Mouse (Mus musculus) liver, embryonic 15.5 days (tissue): ENCODE data around the gene Strip2. TPM values are rescaled to one million over a fixed set of nuclear protein-coding genes. Genes with fewer than 3 reads are reported as not detected.

Experiments used
- ATAC-seq: fragments of 200-750 bp; cut with Nextera tagmentation; 2 replicates; pipeline ENCODE4 v1.8.0; 2017; ENCODE audit warnings: moderate number of reproducible peaks, mild to moderate bottlenecking, moderate library complexity; ENCODE audit not compliant: insufficient read depth
- H3K27ac ChIP-seq: fragments of 300-500 bp; sonication (generic); replicated peaks from 2 replicates; pipeline ENCODE4 v1.5.1; 2015; ENCODE audit warnings: mild to moderate bottlenecking, inconsistent platforms
- H3K27me3 ChIP-seq: fragments of 300-500 bp; sonication (generic); 2 replicates; pipeline ENCODE4 v1.6.1; 2015; ENCODE audit warnings: mild to moderate bottlenecking, inconsistent platforms
- H3K36me3 ChIP-seq: fragments of 300-500 bp; sonication (generic); replicated peaks from 2 replicates; pipeline ENCODE4 v1.6.1; 2015; ENCODE audit warnings: moderate library complexity, mild to moderate bottlenecking, inconsistent platforms
- H3K4me1 ChIP-seq: fragments of 300-500 bp; sonication (generic); replicated peaks from 2 replicates; pipeline ENCODE4 v1.6.1; 2015; ENCODE audit warnings: inconsistent platforms
- H3K4me2 ChIP-seq: fragments of 300-500 bp; sonication (generic); 2 replicates; pipeline ENCODE4 v1.6.1; 2015; ENCODE audit warnings: moderate library complexity, mild to moderate bottlenecking, inconsistent platforms
- H3K4me3 ChIP-seq: fragments of 300-500 bp; sonication (generic); replicated peaks from 2 replicates; pipeline ENCODE4 v1.5.1; 2015; ENCODE audit warnings: mild to moderate bottlenecking, inconsistent platforms
- H3K9ac ChIP-seq: fragments of 300-500 bp; sonication (generic); 2 replicates; pipeline ENCODE4 v1.6.1; 2015; ENCODE audit warnings: moderate library complexity, mild to moderate bottlenecking, inconsistent platforms
- H3K9me3 ChIP-seq: fragments of 300-500 bp; sonication (generic); replicated peaks from 2 replicates; pipeline ENCODE4 v1.6.1; 2016; ENCODE audit warnings: inconsistent platforms
- WGBS: fragments of 180-500 bp; shearing (Covaris S2); methylation state at CpG from one replicate; pipeline ENCODE4 v1.1.7; 2015; ENCODE audit warnings: mixed read lengths; ENCODE audit not compliant: insufficient replicate concordance; 5-methylcytosine and 5-hydroxymethylcytosine counted together
- polyA plus RNA-seq: library from polyadenylated mRNA; unstranded; fragments of >200 nt; fragmentation: Nextera tagmentation; extraction: Ambion mirVana; gene quantifications from 2 replicates; pipeline ENCODE4 v1.2.1, GENCODE M21; 2015

Strip2 gene
- polyA plus RNA-seq, 1 experiment from 2014 or later = 0.38 TPM

DNA sequence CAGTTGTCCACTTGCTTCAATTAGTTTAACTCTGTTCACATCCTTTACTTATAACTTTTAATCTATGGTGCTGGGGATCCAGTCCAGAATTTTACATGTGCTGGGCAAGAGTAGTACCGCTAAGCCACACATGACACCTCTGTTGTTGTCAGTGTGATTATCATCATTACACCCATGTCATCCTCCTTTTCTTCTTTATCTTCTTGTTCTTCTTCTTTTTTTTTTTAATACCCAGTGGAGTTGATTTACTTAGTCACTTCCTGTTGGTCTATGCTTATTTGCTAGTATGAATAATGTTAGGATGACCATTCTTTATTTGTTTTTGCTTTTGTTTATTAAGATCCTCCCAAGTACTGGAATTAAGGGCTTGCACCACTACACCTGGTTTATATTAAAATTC, 15.4 kb upstream of the Strip2 start:
- no peak for ATAC-seq
- Histone ChIP-seq H3K27me3 (no peaks in the 10 kb centered on the region), H3K9ac (no peak overlapping the region), H3K4me3 (no peak overlapping the region), H3K36me3 (0 out of 2 replicates have a peak, but pooled peaks cover 7% of the 10 kb centered on the region), H3K4me2 (no peak overlapping the region), H3K9me3 (no peaks in the 10 kb centered on the region), H3K4me1 (no peaks in the 10 kb centered on the region), H3K27ac (no peak overlapping the region)
- WGBS = 69% methylated on average over 1 of the region's 1 CpGs

GRCm38 (mm10) chr6:29902256-29902655, 14.6 kb upstream of the Strip2 start:
- Histone ChIP-seq H3K27me3 (no peaks in the 10 kb centered on the region), H3K4me3 (no peak overlapping the region), H3K4me1 (no peaks in the 10 kb centered on the region), H3K9ac (no peak overlapping the region), H3K27ac (no peak overlapping the region), H3K36me3 (0 out of 2 replicates have a peak, but pooled peaks cover 7% of the 10 kb centered on the region), H3K4me2 (no peak overlapping the region), H3K9me3 (no peaks in the 10 kb centered on the region)
- 43% methylated on average over 2 of the region's 2 CpGs for WGBS
- ATAC-seq = no peak

GRCm38 (mm10) chr6:29903343-29903914, 13.4 kb upstream of the Strip2 start:
- ATAC-seq = no peak
- Histone ChIP-seq H3K4me3 (no peak overlapping the region), H3K27ac (no peak overlapping the region), H3K9me3 (no peaks in the 10 kb centered on the region), H3K27me3 (no peaks in the 10 kb centered on the region), H3K36me3 (0 out of 2 replicates have a peak, but pooled peaks cover 7% of the 10 kb centered on the region), H3K4me2 (no peak overlapping the region), H3K4me1 (no peaks in the 10 kb centered on the region), H3K9ac (no peak overlapping the region)
- WGBS = 81% methylated on average over 3 of the region's 3 CpGs

DNA sequence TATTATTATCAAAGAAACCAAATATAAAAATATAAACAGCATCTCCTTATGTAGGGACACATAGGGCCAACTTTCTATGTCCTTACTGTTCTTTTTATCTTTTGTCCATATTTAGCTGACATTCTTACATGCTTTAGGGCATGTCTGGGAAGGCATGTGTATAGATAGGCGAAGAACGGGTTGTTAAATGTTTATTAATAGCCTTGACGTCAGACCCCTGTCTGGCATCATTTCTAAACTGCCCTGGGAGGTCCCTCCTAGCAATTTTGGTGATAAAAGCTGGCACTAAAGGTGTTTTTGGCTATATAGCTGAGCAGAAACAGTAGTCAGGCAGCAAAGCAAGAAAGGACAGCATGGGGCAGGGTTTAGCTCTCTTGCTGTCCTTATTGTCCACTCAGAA, 12.5 kb upstream of the Strip2 start:
- no peaks in the 10 kb centered on the region for H3K27me3 ChIP-seq
- 66% methylated on average over 3 of the region's 3 CpGs for WGBS
- H3K4me3 ChIP-seq = no peak overlapping the region
- no peak overlapping the region for H3K9ac ChIP-seq
- no peak overlapping the region for H3K27ac ChIP-seq
- no peaks in the 10 kb centered on the region for H3K9me3 ChIP-seq
- no peaks in the 10 kb centered on the region for H3K4me1 ChIP-seq
- no peak for ATAC-seq
- no peak overlapping the region for H3K4me2 ChIP-seq
- 0 out of 2 replicates have a peak, but pooled peaks cover 7% of the 10 kb centered on the region for H3K36me3 ChIP-seq

GRCm38 (mm10) chr6:29910631-29911030, 6.2 kb upstream of the Strip2 start:
- H3K9me3 ChIP-seq = no peaks in the 10 kb centered on the region
- no peak overlapping the region for H3K27ac ChIP-seq
- H3K4me2 ChIP-seq = no peak overlapping the region
- ATAC-seq = no peak
- H3K27me3 ChIP-seq = peaks cover 22% of the 10 kb centered on the region
- 81% methylated on average over 3 of the region's 3 CpGs for WGBS
- no peak overlapping the region for H3K9ac ChIP-seq
- no peak overlapping the region for H3K4me3 ChIP-seq
- no peaks in the 10 kb centered on the region for H3K4me1 ChIP-seq
- H3K36me3 ChIP-seq = no peaks in the 10 kb centered on the region

DNA sequence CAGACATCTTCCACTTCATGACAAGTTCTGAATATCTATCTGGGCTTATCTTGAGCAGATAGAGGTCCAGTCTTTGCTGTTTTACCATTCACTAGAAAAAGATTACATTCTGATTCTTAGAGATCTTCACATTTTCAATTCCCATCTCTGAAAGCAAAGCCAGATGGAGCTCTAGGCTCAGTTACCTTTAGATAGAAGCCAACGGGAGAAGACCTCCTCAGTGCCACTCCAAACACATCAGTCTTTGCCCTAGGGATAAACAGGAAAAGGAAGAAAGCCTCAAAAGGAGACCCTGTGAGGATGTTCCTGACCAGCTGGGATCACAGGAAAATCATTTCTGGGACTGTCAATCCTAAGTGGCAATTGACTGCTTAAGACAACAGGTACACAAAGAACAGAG, 3.1 kb upstream of the Strip2 start:
- no peak overlapping the region for H3K9ac ChIP-seq
- no peak overlapping the region for H3K4me2 ChIP-seq
- no peak overlapping the region for H3K4me3 ChIP-seq
- peaks cover 17% of the 10 kb centered on the region for H3K4me1 ChIP-seq
- H3K27me3 ChIP-seq = peaks cover 51% of the 10 kb centered on the region
- H3K36me3 ChIP-seq = no peaks in the 10 kb centered on the region
- H3K27ac ChIP-seq = no peak overlapping the region
- no peak for ATAC-seq
- WGBS = 32% methylated on average over 1 of the region's 1 CpGs
- no peaks in the 10 kb centered on the region for H3K9me3 ChIP-seq

- H3K4me3 ChIP-seq = no peak overlapping the region
- peaks cover 17% of the 10 kb centered on the region for H3K4me1 ChIP-seq
- no peak overlapping the region for H3K27ac ChIP-seq
- H3K27me3 ChIP-seq = peaks cover 56% of the 10 kb centered on the region
- no peak overlapping the region for H3K4me2 ChIP-seq
- H3K9ac ChIP-seq = no peak overlapping the region
- ATAC-seq = no peak
- no peaks in the 10 kb centered on the region for H3K36me3 ChIP-seq
- H3K9me3 ChIP-seq = no peaks in the 10 kb centered on the region
Measured at GRCm38 (mm10) chr6:29914136-29914535, 2.7 kb upstream of the Strip2 start.

DNA sequence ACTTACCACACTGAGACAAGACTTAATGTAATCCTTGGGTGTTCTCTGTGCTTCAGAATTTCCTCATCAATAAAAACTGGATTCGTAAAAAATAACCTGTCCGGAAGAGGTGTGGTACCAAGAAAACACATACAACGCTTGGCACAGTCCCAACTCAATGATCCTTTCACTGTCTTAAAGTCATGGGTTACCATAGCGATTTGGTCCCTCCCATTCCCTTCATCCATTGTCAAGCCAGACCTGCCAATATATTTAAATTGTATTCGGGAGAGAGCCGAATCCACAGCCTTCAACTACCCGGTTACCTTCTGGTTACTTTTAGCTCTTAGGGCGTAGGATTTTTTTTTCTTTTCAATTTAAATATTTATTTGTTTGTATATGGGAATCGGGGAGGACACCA, 976 bp upstream of the Strip2 start:
- Histone ChIP-seq H3K27me3 (peaks cover 67% of the 10 kb centered on the region), H3K36me3 (no peaks in the 10 kb centered on the region), H3K27ac (no peak overlapping the region), H3K9ac (no peak overlapping the region), H3K4me1 (peaks cover 17% of the 10 kb centered on the region), H3K4me2 (peak overlapping the region; percentile 99), H3K4me3 (no peak overlapping the region), H3K9me3 (no peaks in the 10 kb centered on the region)
- ATAC-seq = no peak
- 46% methylated on average over 9 of the region's 9 CpGs for WGBS

GRCm38 (mm10) chr6:29917383-29917720, 540 bp downstream of the Strip2 start:
- peak overlapping the region; percentile 76 for H3K4me3 ChIP-seq
- peaks cover 69% of the 10 kb centered on the region for H3K27me3 ChIP-seq
- H3K4me1 ChIP-seq = peaks cover 17% of the 10 kb centered on the region
- ATAC-seq = peak; percentile 59
- under 1% methylated on average over 21 of the region's 21 CpGs for WGBS
- H3K36me3 ChIP-seq = no peaks in the 10 kb centered on the region
- no peak overlapping the region for H3K27ac ChIP-seq
- H3K9ac ChIP-seq = peak overlapping the region; percentile 68
- no peaks in the 10 kb centered on the region for H3K9me3 ChIP-seq
- peak overlapping the region; percentile 99 for H3K4me2 ChIP-seq

GRCm38 (mm10) chr6:29917947-29918346, 1.1 kb downstream of the Strip2 start:
- H3K27me3 ChIP-seq = peaks cover 69% of the 10 kb centered on the region
- H3K4me2 ChIP-seq = peak overlapping the region; percentile 99
- peak overlapping the region; percentile 76; the same call in 1 of the 2 replicates for H3K4me3 ChIP-seq
- no peak overlapping the region for H3K9ac ChIP-seq
- no peak for ATAC-seq
- WGBS = 48% methylated on average over 4 of the region's 4 CpGs
- H3K27ac ChIP-seq = no peak overlapping the region
- peaks cover 17% of the 10 kb centered on the region for H3K4me1 ChIP-seq
- H3K9me3 ChIP-seq = no peaks in the 10 kb centered on the region
- H3K36me3 ChIP-seq = no peaks in the 10 kb centered on the region

GRCm38 (mm10) chr6:29923501-29923900, 6.7 kb downstream of the Strip2 start:
- H3K27me3 ChIP-seq = peaks cover 28% of the 10 kb centered on the region
- H3K27ac ChIP-seq = no peak overlapping the region
- H3K4me2 ChIP-seq = no peak overlapping the region
- H3K36me3 ChIP-seq = no peaks in the 10 kb centered on the region
- no peak overlapping the region for H3K4me3 ChIP-seq
- H3K4me1 ChIP-seq = no peaks in the 10 kb centered on the region; the same call in 1 of the 2 replicates
- H3K9ac ChIP-seq = no peak overlapping the region
- 30% methylated on average over 4 of the region's 4 CpGs for whole genome bisulfite sequencing
- peak; percentile 44; the same call in 1 of the 2 replicates for ATAC-seq
- no peaks in the 10 kb centered on the region for H3K9me3 ChIP-seq

- no peaks in the 10 kb centered on the region for H3K9me3 ChIP-seq
- 0 out of 2 replicates have a peak, but pooled peaks cover 13% of the 10 kb centered on the region for H3K27me3 ChIP-seq
- no peak overlapping the region for H3K4me2 ChIP-seq
- no peak overlapping the region for H3K9ac ChIP-seq
- no peaks in the 10 kb centered on the region; the same call in 1 of the 2 replicates for H3K4me1 ChIP-seq
- 38% methylated on average over 6 of the region's 6 CpGs for WGBS
- H3K36me3 ChIP-seq = no peaks in the 10 kb centered on the region
- no peak overlapping the region for H3K4me3 ChIP-seq
- no peak overlapping the region for H3K27ac ChIP-seq
- ATAC-seq = no peak
Measured at GRCm38 (mm10) chr6:29925594-29926219, 8.9 kb downstream of the Strip2 start.
